Mouse (Mus musculus) spleen, adult 12 weeks (tissue): ENCODE measurements around the gene Tnr.

Experiments
- DNase-seq: peaks from one replicate; pipeline ENCODE4 v3.0.0; 2022; ENCODE audit warnings: low spot score

The Tnr gene

GRCm38 (mm10) chr1:159629822-159630589 lies 106.4 kb downstream of the Tnr start:
- DNase-seq: no peak

GRCm38 (mm10) chr1:159632558-159632957 lies 109.0 kb downstream of the Tnr start:
- no peak for DNase-seq

GRCm38 (mm10) chr1:159639408-159639807 lies 115.8 kb downstream of the Tnr start:
- DNase-seq: no peak

DNA sequence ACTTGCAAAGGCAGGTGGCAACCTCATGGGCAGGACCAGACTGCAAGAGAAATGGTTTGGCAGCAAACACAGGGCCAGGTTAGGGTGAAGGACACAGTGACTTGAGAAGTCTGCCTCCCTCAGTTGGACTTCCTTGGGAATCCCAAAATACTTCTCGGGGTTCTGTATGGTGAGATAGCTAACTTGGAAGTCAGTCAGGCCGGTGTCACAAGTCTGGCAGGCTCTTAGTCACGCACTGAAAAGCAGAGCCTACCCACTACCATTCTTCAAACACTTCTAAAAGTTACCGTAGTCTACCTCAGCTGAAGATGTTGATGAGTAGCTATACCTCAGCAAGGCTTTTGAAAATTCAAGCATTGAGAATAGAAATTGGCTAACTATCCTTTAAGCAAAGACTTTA lies 122.2 kb downstream of the Tnr start:
- DNase-seq: no peak

- DNase-seq: no peak
Measured at GRCm38 (mm10) chr1:159650486-159650885, 126.9 kb downstream of the Tnr start.

DNA sequence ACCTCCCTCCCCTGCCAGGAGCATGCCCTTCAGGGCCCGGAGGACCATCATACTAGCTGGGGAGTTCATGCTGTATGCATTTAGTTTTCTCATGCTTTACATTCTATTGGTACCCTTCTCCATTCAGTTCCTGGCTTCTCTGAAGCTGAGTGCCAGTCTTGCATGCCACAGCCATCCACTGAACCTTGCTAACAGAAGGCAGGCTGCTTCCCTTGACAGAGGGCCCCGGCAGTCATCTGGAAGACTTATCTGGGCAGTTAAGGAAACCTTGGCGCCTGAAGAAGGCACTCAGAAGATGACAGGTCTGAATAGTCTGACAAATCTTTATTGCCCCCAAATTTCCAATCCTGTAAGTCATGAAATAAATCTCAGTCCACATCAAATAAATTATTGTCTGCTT lies 131.7 kb downstream of the Tnr start:
- no peak for DNase-seq

DNA sequence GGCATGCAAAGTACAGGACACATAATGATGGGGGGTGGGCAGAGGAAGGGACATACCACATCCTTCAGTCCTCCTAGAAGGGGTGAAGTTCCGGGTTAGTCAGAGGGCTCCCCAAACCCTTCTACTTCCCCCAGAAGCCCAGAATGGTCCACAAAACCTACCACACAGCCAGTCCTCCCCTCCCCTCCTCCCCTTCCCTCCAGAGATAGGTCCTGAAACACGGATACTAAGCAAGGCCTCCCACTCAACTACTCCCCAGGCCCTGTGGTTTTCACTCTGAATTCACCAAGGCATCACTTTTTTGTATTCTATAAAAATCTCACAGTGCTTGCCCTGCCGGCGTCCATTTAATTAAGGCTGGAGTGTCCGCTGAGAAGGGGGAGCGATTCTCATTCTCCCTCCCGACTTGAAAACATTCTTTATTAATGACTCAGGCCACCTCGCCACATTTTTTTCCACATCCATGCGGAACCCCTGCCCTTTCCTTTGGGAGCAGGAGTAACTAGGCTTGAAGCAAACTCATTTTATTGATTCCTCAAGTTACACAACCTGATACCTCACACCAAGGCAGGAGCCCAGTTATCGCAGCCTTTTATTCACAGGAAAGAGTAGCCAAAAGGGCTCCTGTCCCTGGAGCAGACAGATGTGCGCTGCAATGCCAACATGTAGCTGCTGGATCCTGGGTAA lies 134.4 kb downstream of the Tnr start:
- no peak for DNase-seq

- DNase-seq: no peak
Measured at GRCm38 (mm10) chr1:159660620-159661501, 137.3 kb downstream of the Tnr start.

DNA sequence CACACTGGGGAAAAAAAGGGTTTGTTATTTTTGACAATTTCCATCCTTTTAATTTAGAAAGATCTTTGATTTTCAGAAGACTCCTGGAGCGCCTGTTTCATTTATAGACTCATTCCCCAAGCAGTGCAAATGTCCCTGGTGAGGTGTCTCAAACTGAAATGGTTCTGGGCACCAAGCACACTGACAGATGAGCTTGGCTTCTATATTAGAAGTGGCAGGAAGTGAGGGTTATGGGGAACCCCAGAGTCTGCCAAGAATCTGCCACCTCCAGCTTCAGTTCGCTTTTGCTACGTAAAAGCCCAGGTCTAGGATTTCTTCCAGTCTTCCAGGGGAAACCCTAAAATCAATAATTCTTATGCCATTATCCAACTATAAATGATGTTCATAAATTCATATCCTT lies 140.9 kb downstream of the Tnr start:
- DNase-seq: no peak

DNA sequence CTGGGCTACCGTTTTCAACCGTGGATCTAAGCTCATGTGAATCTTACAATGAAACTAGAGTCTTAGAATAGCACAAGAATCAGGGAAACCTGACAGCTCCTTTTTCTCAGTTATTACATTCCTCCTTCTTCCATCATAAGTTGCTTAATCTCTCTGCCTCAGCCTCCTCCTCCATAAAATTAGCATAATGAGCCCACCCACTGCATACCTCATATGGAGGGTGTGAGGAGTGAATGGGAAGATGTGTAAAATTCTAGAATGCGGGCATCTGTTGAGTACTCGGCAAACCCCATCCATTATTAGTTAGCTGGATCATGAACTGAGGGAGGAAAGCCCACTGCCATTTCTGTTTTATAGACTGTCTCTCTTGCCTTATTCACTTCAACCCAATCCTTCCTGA lies 141.4 kb downstream of the Tnr start:
- no peak for DNase-seq

DNA sequence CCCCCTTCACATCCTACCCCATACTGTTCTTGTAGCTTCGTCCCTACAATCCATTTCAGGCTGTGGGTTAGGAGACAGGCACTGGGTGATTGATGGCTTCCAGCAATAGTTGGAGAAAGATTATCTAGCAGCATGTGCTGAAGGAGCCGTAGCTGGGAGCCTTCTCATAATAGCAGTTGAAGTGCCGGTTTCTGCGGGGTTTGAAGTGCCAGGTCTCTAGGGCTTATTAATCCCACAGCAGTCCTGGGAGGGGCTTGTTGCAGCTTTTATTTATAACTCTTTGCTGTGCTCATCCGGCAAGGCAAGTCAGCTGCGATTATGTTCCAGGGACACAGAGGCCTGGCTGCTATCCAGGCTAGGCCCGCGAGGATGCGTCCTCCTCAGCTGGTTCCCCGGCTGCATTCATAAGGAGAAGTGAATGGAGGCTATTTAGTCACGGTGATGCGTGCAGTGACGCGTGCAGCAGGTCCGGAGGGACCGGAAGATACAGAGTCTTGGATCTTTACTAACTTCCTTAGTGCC lies 147.1 kb downstream of the Tnr start:
- no peak for DNase-seq

- no peak for DNase-seq
Measured at GRCm38 (mm10) chr1:159671181-159671580, 147.6 kb downstream of the Tnr start.

DNA sequence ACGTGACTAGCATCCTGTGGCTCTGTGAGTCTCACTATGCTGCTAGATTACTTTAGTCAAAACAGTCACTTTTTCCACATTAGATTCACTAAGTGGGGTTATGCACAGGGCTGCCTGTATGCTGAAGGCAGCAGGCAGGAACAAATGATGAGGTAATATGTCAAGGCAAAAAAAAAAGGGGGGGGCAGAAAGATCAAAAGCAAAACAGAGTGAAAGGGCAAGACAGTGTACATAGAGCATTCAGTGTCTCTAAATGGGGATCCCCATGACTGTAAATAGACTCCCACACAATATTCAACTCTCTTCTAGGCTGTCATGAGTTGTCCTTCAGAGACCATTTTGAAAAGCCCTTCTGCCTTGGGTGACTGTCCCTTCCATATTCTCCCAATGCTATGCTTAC lies 150.7 kb downstream of the Tnr start:
- no peak for DNase-seq

- no peak for DNase-seq
Measured at GRCm38 (mm10) chr1:159675472-159675871, 151.9 kb downstream of the Tnr start.

GRCm38 (mm10) chr1:159678221-159678935 lies 154.8 kb downstream of the Tnr start:
- no peak for DNase-seq

DNA sequence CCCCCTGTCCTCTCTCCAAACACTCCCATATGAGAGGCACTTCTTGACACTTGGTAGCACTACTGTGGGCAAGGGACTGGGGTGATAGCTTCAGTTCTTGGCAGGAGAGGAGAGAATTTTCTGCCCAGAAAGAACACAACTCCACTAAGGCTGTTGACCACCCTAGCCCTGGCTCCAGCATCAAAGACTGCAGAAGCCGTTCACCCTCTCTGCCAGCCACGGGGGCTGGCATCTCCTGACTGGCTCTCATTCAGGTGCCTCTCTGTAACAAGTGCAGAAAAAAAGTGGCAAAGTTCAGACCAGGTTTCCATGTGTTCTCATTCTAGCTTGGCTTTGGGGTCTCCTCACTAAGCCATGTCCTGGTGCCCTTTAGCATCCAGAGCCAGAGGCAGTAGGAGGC lies 157.7 kb downstream of the Tnr start:
- DNase-seq: no peak

GRCm38 (mm10) chr1:159686476-159687231 lies 163.1 kb downstream of the Tnr start:
- peak; percentile 13 for DNase-seq

GRCm38 (mm10) chr1:159696717-159697116 lies 173.1 kb downstream of the Tnr start:
- no peak for DNase-seq

- no peak for DNase-seq
Measured at GRCm38 (mm10) chr1:159702038-159702437, 178.5 kb downstream of the Tnr start.

DNA sequence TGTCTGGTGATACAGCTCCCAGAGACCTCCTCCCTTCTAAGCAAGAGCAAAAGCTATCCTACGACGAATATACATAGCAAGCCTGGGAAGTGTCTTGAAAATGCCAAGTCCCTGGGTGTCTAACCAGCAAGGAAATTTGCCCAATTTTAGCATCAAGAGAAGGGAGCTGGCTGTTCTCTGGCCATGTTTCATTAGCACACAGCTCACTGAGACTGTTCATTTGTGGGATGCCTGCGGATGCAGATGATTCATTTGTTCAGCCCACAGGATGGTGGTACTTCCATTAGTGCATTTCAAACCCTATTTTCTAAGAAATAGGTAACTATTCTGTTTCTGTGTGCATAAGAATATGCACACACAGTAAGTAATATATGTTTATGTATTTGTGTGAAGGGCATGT lies 181.4 kb downstream of the Tnr start:
- no peak for DNase-seq

DNA sequence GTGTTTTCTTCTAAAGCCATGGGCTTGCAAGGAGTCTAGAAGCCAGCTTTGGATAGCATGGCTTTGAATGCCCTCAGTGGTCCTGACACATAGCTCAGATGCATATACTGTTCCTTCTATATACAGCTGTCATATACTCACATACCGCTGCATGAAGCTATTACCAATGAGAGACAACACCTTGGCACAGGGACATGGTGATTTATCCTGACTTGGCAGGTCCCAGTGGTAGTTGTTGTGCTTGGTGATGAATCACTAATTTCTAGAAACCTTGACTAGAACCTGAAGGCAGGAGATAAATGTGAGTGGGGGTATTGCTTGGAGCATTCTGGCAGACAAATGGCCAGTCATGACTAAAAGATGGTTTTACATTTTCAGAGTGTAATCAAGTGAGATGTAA lies 192.7 kb downstream of the Tnr start:
- no peak for DNase-seq
